Mouse (Mus musculus): Measurements from ENCODE around the gene Gm21188. TPM values are rescaled to one million over a fixed set of nuclear protein-coding genes. Genes with fewer than 3 reads are reported as not detected.

Gm21188 gene
- not detected for polyA plus RNA-seq (2017; shearing (Covaris generic))

GRCm38 (mm10) chr13:120052085-120052484 lies at the start of gene Gm21188:
Gm21188 (minus strand) TSS chr13:120052194.

GRCm38 (mm10) chr13:120026911-120027310 lies 25.1 kb downstream of the Gm21188 start, which contains the start of gene Gm36079:
Gm36079 (minus strand) TSS chr13:120027011.

Other genes starting within 250 kb of the Gm21188 start
- gene AF067063, start 222.0 kb downstream of the Gm21188 start, polyA plus RNA-seq (2017; shearing (Covaris generic)): not detected
- not detected for gene D13Ertd608e, start 216.2 kb downstream of the Gm21188 start, polyA plus RNA-seq (2017; shearing (Covaris generic))
- gene Tcstv1, start 157.4 kb downstream of the Gm21188 start, polyA plus RNA-seq (2017; shearing (Covaris generic)): not detected
- not detected for gene Gm21761, start 122.9 kb downstream of the Gm21188 start, polyA plus RNA-seq (2017; shearing (Covaris generic))
- not detected for gene B020031M17Rik, start 101.4 kb downstream of the Gm21188 start, polyA plus RNA-seq (2017; shearing (Covaris generic))
- gene Gm36079, start 25.2 kb downstream of the Gm21188 start, polyA plus RNA-seq (2017; shearing (Covaris generic)): not detected
- not detected for gene Gm20767, start 88.1 kb upstream of the Gm21188 start, polyA plus RNA-seq (2017; shearing (Covaris generic))
- not detected for gene Gm21818, start 120.2 kb upstream of the Gm21188 start, polyA plus RNA-seq (2017; shearing (Covaris generic))
- gene Gm21762, start 163.8 kb upstream of the Gm21188 start, polyA plus RNA-seq (2017; shearing (Covaris generic)): not detected
- gene Gm21731, start 186.9 kb upstream of the Gm21188 start, polyA plus RNA-seq (2017; shearing (Covaris generic)): not detected
- gene AF067061, start 210.9 kb upstream of the Gm21188 start, polyA plus RNA-seq (2017; shearing (Covaris generic)): not detected
- gene BC147527, start 248.2 kb upstream of the Gm21188 start, polyA plus RNA-seq (2017; shearing (Covaris generic)): 88.4 TPM

Data from inflammation-experienced regulatory T-cells, adult 16 weeks (primary cell).